Mouse (Mus musculus) kidney, adult 18-20 months (tissue): ENCODE results near the gene Rad50.
A peak's percentile ranks its signal among the peaks of the same experiment; 100 is the strongest.

Experiments used
- DNase-seq: peaks from one replicate; pipeline ENCODE4 v3.0.0; 2021

The Rad50 gene

GRCm38 (mm10) chr11:53706934-53707717 lies at the start of gene Rad50:
TSS of gene Rad50 (minus strand) at chr11:53707319.
- DNase-seq, result peak; percentile 95

DNA sequence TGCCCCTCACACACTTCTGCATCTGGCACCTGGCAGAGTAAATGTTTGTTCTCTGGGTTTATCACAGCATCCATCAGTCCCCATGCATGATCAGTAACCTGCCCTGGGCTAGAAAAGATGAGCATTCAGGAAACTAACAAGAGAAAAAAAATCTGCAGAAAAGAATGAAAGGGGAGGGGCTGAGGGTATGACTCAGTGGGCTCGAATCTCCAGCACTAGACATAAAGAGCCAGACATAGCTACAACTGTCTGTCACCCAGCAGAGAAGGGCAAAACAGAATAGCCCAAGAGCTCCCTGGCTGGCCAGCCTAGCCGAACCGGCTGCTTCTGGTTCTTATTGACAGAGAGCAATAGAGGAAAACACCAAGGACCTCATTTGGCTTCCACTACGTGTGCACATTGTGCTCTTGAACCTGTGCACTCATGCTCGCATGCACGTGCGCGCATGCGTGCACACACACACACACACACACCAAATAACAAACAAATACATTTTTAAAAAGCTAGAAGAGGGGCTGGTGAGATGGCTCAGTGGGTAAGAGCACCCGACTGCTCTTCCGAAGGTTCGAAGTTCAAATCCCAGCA lies 48.0 kb upstream of the Rad50 start:
- DNase-seq, result no peak

- no peak for DNase-seq
Observed at GRCm38 (mm10) chr11:53749716-53750352, 42.7 kb upstream of the Rad50 start.

GRCm38 (mm10) chr11:53749306-53749705 lies 42.2 kb upstream of the Rad50 start:
- DNase-seq, result no peak

DNA sequence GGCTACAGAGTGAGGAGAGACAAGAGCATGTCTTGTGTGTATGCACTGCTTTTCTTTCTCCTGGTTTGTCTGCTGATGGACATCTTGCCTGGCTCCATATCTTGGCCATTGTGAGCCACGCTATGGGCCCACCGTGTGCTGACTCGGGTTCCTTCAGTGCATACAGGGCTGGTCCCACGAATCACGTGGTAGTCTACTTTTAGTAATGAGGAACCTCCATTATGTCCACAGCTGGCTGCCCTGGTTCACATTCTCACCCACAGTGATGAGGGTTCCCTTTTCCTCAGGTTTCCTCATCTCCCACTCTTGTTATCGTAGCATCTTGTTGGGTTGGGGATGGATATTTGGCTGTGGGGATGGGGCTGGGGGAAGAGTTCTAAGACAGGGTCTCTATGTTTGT lies 41.5 kb upstream of the Rad50 start:
- DNase-seq, result no peak

DNA sequence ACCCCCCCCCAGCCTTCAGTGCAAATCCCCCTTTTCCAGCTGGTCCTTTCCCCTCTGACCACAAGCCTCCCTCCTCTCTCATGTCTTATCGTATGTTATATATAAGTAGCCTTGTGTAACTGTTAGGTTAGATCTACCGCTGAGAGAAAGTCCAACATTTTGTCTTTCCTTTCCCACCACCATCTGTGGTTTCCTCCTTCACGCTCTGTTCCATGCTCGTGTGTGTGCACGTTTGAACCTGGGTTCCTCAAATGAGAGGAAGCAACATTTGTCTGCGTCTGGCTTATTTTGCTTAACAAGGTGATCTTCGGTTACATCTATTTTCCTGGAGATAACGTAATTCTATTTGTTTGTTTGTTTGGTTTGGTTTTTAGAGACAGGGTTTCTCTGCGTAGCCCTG lies 40.9 kb upstream of the Rad50 start:
- no peak for DNase-seq

- no peak for DNase-seq
Observed at GRCm38 (mm10) chr11:53745260-53745659, 38.1 kb upstream of the Rad50 start.

GRCm38 (mm10) chr11:53742353-53742752 lies 35.2 kb upstream of the Rad50 start:
- DNase-seq, result no peak

GRCm38 (mm10) chr11:53737573-53737946 lies 30.4 kb upstream of the Rad50 start:
- DNase-seq, result peak; percentile 70

DNA sequence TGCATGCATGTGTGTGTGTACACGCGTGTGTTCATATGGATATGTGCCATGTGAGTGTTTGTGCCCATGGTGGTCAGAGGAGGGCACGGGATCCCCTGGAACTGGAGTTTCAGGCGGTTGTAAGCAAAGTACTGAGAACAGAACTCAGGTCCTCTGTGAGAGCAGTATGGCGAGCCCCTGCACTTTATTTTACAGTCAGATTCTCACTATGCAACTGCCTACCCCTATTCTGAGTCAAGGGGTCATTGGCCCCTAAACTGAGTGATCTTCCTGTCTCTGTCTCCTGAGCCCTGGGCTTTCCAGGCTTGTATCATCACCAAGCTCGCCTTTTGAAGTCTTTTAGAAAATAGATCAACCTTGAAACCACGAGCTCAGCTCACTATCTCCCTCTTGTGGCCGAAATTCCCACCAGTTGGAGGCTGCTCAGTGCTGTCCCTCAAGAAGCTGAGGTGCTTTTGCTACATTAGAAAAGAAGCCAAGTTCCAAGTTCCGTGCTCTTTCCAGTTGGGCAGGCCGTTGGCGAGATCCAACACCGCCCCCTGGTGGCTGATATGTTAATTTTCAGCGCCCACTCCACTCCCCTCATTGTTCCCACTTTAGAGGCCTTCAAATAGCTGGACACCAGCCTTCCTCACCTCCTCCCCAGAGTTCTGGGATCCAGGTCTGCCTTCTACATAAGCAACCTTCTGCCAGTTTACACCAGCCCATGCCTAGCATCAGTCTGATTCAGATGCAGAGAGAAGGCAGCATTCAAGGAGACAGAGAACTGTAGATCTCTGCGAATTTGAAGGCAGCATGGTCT lies 29.9 kb upstream of the Rad50 start:
- peak; percentile 75 for DNase-seq

DNA sequence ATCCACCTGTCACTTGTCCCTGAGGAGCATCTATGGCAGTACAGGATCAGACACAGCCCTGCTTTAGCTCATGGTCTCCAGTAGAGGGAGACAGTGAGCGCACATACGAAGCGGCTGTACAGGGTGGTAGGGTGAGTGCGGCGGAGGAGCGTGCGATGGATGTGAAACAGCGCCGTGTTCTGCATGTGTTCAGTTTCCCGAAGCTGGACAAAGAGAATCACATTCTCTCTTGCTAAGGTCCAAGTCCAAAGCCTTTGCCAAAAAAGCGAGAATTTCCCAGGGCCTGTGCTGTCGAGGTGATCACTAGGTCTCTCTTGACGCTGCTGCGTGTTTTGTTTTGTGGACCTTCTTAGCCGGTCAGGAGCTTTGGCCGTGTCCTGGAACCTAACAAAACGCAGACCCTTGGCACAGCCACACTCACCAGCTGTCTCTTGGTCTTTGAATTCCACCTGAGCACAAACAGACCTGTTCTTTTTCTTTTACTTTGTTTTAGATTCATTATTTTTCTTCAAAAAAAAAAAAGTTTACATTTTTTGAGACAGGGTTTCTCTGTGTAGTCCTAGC lies 28.6 kb upstream of the Rad50 start:
- peak; percentile 61 for DNase-seq

- DNase-seq, result no peak
Observed at GRCm38 (mm10) chr11:53734970-53735681, 28.0 kb upstream of the Rad50 start.

DNA sequence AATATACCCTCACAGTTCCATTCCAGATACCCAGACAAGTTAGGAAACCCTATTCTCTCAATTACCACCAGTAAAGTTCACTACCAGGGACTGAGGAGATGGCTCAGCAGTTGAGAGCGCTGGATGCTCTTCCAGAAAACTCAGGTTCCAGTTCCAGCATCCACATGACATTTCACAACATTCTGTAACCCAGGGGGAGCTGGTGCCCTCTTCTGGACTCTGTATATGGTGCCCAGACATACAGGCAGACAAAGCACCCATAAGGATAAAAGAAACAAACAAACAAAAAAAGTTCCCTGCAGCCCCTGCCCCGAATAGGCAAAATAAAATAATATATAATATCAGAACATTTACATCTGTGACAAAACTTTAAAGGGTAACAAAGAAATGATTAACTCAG lies 27.3 kb upstream of the Rad50 start:
- DNase-seq, result no peak

DNA sequence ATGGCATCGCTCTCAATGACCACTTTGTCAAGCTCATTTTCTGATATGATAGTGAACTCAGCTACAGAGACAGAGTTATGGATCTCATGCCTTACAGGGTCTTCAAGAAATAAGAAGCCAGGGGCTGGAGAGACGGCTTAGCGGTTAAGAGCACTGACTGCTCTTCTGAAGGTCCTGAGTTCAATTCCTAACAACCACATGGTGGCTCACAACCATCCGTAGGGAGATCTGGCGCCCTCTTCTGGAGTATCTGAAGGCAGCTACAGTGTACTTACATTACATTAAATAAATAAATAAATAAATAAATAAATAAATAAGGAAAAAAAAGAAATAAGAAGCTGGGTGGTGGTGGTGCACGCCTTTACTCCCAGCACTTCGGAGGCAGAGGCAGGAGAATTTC lies 26.7 kb upstream of the Rad50 start:
- no peak for DNase-seq

DNA sequence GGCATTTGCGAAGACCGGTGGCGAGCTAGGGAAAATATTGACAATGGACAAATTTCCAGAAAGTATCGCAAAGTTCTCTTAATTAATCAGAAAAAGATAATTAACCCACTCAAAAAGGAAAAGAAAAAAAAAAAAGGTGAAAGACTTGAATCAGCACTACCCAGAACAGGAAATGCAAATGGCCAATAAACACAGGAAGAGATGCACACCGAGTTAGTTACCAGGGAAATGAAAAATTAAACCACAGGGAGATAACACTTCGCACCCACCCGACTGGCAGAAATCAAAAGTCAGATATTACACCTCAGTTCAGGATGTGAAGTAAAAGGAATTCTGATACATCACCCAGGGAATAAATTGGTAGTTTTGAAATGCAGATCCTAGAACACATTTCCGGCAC lies 25.1 kb upstream of the Rad50 start:
- DNase-seq, result no peak

DNA sequence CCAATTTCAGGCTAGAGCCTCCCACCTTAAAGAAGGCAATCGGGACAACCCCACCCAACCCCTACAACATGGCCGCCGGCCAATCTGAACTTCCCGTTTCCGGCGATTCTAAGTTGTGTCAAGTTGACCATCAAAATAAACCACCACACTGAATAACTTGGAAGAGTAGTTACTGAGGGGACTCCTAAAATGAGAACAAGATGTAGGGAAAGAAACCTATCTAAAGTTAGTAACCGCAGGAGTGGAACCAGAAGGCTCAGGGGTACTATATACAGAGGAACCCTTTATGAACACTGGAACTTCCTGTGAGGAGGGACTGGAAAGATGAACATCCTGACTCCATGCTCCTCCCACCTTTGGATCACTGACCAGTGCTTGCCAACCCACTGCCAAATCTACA lies 24.3 kb upstream of the Rad50 start:
- DNase-seq, result no peak

DNA sequence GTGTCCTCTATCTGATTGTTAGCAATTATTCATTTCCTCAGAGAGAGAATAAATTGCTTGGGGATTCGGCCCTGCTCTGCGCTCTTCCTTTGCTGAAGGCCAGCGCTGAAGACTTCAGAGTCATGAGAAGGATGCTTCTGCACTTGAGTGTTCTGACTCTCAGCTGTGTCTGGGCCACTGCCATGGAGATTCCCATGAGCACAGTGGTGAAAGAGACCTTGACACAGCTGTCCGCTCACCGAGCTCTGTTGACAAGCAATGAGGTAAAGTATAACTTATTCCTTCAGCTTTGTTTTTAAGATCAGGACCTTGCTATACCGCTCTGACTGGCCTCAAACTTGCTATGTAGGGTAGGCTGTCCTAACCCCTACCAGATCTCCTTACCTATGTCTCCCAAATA lies 13.6 kb upstream of the Rad50 start, which contains the start of gene Il5:
Il5 (plus strand) TSS at position 80 of the 400 bp plus-strand sequence.
- DNase-seq, result no peak

GRCm38 (mm10) chr11:53719701-53720100 lies 12.6 kb upstream of the Rad50 start:
- DNase-seq, result no peak

DNA sequence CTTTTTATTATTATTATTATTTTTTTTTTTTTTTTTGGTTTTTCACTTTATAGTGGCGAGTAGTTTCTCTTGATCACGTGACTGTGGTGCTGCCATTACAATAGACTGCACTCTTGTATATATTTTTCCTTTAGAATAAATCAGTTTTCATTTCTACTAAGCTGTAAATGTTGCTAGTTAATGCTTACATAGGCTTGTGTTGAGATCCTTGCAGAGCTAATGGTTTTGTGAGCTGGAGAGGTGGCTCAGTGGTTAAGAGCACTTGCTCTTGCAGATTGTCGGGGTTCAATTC lies 545 bp upstream of the Rad50 start:
- DNase-seq, result no peak

- DNase-seq, result no peak
Observed at GRCm38 (mm10) chr11:53706236-53706933, 734 bp downstream of the Rad50 start.

DNA sequence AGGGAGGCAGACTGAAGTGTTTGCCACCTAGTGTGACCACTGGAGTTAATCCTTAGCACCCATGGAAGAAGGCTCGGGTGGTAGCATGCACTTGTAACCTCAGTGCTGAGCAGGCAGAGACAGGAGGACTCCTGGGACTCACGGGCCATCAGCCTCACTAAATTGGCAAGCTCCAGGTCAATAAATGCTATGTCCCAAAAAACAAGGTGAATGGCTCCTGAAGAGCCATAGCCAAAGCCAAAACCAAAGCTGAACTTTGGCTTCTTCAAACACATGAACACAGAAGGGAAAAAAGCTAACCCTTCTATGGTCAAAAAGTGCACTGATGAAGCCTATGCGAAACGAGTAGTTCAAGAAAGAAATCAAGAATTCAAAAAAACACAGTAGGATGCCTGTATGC lies 7.8 kb downstream of the Rad50 start:
- DNase-seq, result no peak

- DNase-seq, result no peak
Observed at GRCm38 (mm10) chr11:53698521-53698920, 8.6 kb downstream of the Rad50 start.
